Mouse (Mus musculus) forebrain, embryonic 16.5 days (tissue): ENCODE data around the gene Wiz. TPM values are rescaled to one million over a fixed set of nuclear protein-coding genes. Genes with fewer than 3 reads are reported as not detected.

Source experiments
- microRNA-seq: library from miRNA; unstranded; fragments of <30 nt; microRNA quantifications from one replicate; pipeline ENCODE4, GENCODE M21; 2017
- polyA plus RNA-seq: library from polyadenylated mRNA; unstranded; fragments of >200 nt; fragmentation: Nextera tagmentation; extraction: Ambion mirVana; gene quantifications from 2 replicates; pipeline ENCODE4 v1.2.1, GENCODE M21; 2015

The Wiz gene
- polyA plus RNA-seq, 1 experiment from 2014 or later: 39.1 TPM

Small RNA genes within 50 kb of the gene (microRNA-seq; reads per million reads assigned to microRNA genes)
- not detected for gene Gm22201

Other genes starting within 250 kb of the Wiz start
- gene Notch3, start 222.6 kb downstream of the Wiz start, polyA plus RNA-seq: 5.5 TPM in 2 replicates
- gene Ephx3, start 199.9 kb downstream of the Wiz start, polyA plus RNA-seq: 0.20 TPM in 1 of 2 replicates, not detected in the other
- gene Brd4, start 104.7 kb downstream of the Wiz start, polyA plus RNA-seq: 82.2 and 83.8 TPM in 2 replicates
- gene Akap8, start 68.2 kb downstream of the Wiz start, polyA plus RNA-seq: 112 and 123 TPM in 2 replicates
- gene Akap8l, start 38.8 kb downstream of the Wiz start, polyA plus RNA-seq: 132 and 164 TPM in 2 replicates
- gene Rasal3, start 14.1 kb upstream of the Wiz start, polyA plus RNA-seq: 0.57 and 0.73 TPM in 2 replicates
- not detected in 2 replicates for gene Pglyrp2, start 34.7 kb upstream of the Wiz start, polyA plus RNA-seq
- gene Cyp4f39, start 63.3 kb upstream of the Wiz start, polyA plus RNA-seq: 0.28 and 0.40 TPM in 2 replicates
- 6.7 and 8.9 TPM in 2 replicates for gene Cyp4f17, start 116.6 kb upstream of the Wiz start, polyA plus RNA-seq
- 20.0 and 26.1 TPM in 2 replicates for gene Cyp4f16, start 147.1 kb upstream of the Wiz start, polyA plus RNA-seq
- not detected in 2 replicates for gene Cyp4f37, start 231.9 kb upstream of the Wiz start, polyA plus RNA-seq